Mouse (Mus musculus) brain, embryonic 14.5 days (tissue): ENCODE data around the gene Depdc5.

Experiments
- CTCF ChIP-seq: fragments of 200-500 bp; IDR thresholded peaks from 2 replicates; pipeline ENCODE4 v1.5.1; 2012; ENCODE audit warnings: inconsistent platforms, mild to moderate bottlenecking, moderate library complexity, borderline replicate concordance; ENCODE audit not compliant: insufficient read depth, insufficient read length; ENCODE audit errors: extremely low read depth
- POLR2A ChIP-seq: fragments of 200-500 bp; IDR thresholded peaks from 2 replicates; pipeline ENCODE4 v1.6.1; 2012; ENCODE audit warnings: mild to moderate bottlenecking, inconsistent platforms, borderline replicate concordance; ENCODE audit not compliant: poor library complexity, insufficient read depth, insufficient read length, severe bottlenecking; ENCODE audit errors: extremely low read depth

DNA sequence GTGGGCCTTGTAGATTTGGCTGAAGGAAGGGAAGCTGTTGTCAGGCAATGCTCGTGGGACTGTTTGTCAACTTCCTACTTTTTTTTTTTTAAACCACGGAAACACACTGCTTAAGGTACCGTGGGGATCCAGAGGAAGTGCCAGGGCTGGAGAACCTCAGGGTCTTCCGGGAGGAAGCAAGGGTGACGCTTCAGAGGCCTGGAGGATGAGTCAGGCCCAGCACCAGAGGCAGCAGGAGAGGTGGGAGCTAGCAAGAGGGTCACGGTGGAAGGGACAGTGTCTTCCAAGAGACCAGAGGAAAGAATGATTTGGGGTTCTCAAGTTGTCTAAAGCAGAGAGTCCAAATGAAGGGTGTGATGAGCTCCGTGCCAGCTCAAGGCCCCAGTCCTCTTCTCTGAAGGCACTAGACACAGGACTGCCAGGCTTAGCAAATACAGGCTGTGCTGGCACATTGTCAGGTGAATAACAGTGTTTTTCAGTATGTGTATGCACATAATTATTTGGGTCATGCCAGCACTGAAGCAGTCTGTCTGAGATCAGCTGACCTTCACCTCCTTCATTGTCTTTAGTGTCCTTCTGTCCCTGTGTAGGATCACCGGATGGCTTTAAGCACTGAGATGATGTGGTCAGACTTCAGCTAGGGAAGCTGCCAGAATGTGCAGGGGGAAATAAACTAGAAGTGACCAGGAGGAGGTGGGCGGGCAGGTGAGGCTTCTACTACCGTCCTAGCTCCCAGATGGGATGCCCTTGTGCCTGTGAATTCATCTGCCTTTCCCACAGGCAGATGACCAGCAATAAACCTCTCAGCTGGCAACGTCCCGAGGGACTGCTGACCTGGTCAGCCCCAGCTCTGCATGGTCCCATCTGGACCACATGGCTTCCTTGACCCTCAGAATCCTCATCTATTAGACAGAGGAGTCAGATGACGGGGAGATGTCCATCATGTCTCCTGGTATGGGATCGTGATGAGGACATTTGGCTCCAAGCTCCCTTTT, 146.6 kb downstream of the Depdc5 start:
- TF ChIP-seq CTCF (no peak), POLR2A (no peak)
